ENCODE assay signal across 8 mouse cellular contexts in the genomic region with DNA sequence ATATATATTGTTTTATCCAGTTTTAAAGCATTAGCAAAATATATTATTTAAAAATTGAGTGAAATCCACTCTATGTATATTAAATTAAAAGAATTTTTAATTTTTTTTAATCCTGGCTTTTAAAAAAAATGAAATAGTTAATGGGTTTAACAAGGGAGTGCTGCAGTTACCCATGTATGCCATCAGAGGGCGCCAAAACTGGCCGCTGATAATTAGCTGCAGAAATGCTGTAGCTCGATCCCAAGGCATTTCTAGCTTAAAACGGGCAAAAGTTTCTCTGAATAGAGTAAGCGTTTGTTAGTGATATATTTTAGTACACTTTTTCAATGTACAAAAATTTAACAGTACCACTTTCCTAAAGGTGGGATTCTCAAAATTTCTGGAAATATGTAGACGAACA.
A peak's percentile ranks its signal among the peaks of the same experiment; 100 is the strongest.
DNase-seq lines count a peak whose midpoint lies in the region; ATAC-seq lines count a peak whose summit lies in the region.
"Not testable (repeated sequence)": the region's sequence is repeated elsewhere in the genome, so short reads cannot be mapped to it uniquely, and the experiment has no call there.

No protein-coding gene starts in this region.

- not testable (repeated sequence) for H3K27ac ChIP-seq in forebrain, embryonic 14.5 days (ENCODE audit: low read depth, low read length); hindbrain, embryonic 14.5 days

- not testable (repeated sequence) for H3K4me3 ChIP-seq in forebrain, embryonic 14.5 days (ENCODE audit: low read depth, low read length); hindbrain, embryonic 14.5 days (replicated peaks; ENCODE audit: low read length)

- DNase-seq in 3T3-L1 (ENCODE audit: low read depth, low spot score), result peak; percentile 78
- DNase-seq in ZHBTc4 (ENCODE audit: low read depth, low spot score), result peak; percentile 78
- DNase-seq in cerebellum, adult 8-10 months, result peak; percentile 25
- DNase-seq in forebrain, embryonic 14.5 days (ENCODE audit: low spot score), result peak; percentile 64
- DNase-seq in hindbrain, embryonic 14.5 days (ENCODE audit: low spot score), result peak; percentile 78
- DNase-seq in left cerebral cortex, adult 18-20 months (ENCODE audit: low spot score in 2 of 2), result peak; percentile 43 to 68
- DNase-seq in lung, postnatal 36 days, result peak; percentile 57
- peak; percentile 36 for DNase-seq in right cerebral cortex, postnatal 14 days

- H3K4me1 ChIP-seq in forebrain, embryonic 14.5 days (ENCODE audit: control insufficient read depth, insufficient read depth, low read length); hindbrain, embryonic 14.5 days (replicated peaks; ENCODE audit: control insufficient read depth, insufficient read depth, low read length): not testable (repeated sequence)

- H3K4me2 ChIP-seq in forebrain, embryonic 14.5 days (ENCODE audit: low read length); hindbrain, embryonic 14.5 days (replicated peaks): not testable (repeated sequence)

- H3K36me3 ChIP-seq in forebrain, embryonic 14.5 days (ENCODE audit: control insufficient read depth, insufficient read depth, low read length); hindbrain, embryonic 14.5 days (replicated peaks; ENCODE audit: control insufficient read depth, insufficient read depth): not testable (repeated sequence)

- not testable (repeated sequence) for ATAC-seq in forebrain, embryonic 14.5 days; hindbrain, embryonic 14.5 days (ENCODE audit: low FRiP score)

- H3K9me3 ChIP-seq in forebrain, embryonic 14.5 days (replicated peaks; ENCODE audit: control insufficient read depth, low read length); hindbrain, embryonic 14.5 days (ENCODE audit: control insufficient read depth, low read length): not testable (repeated sequence)

- H3K27me3 ChIP-seq in forebrain, embryonic 14.5 days (replicated peaks; ENCODE audit: control insufficient read depth, insufficient read depth, low read length); hindbrain, embryonic 14.5 days (ENCODE audit: control insufficient read depth, insufficient read depth, low read length): not testable (repeated sequence)

- not testable (repeated sequence) for H3K9ac ChIP-seq in forebrain, embryonic 14.5 days (ENCODE audit: low read length); hindbrain, embryonic 14.5 days

- 12% methylated on average over 6 of the region's 6 CpGs for WGBS in forebrain, embryonic 14.5 days
- 13% methylated on average over 6 of the region's 6 CpGs for WGBS in hindbrain, embryonic 14.5 days

Comparison
In these comparisons a context has a peak if more than half of its experiments do, and no peak if none do; other contexts are left out.
1. DNase-seq: peak in every context shown above with its lines; median percentile 78 in 3T3-L1; 78 in ZHBTc4; 78 in hindbrain, embryonic 14.5 days; 64 in forebrain, embryonic 14.5 days; 57 in lung, postnatal 36 days; 56 in left cerebral cortex, adult 18-20 months; 36 in right cerebral cortex, postnatal 14 days; 25 in cerebellum, adult 8-10 months.